Mouse (Mus musculus) layer of hippocampus, postnatal 10 days (tissue): Measurements from ENCODE around the gene Foxf1. TPM values are rescaled to one million over a fixed set of nuclear protein-coding genes. Genes with fewer than 3 reads are reported as not detected.

Experiments used
- DNase-seq, 2 experiments: peaks; one replicate each; pipeline ENCODE4 v3.0.0; 2021; ENCODE audit warnings: low spot score in 2 of 2
- long read RNA-seq: library from polyadenylated mRNA; stranded (forward); transcript quantifications from one replicate; pipeline ENCODE4 v2.0.0, GENCODE M21; 2023
- total RNA-seq, 2 experiments: library from RNA; stranded (reverse); gene quantifications; 2 replicates each; pipeline ENCODE4 v1.2.3; 2021

Gene Foxf1
- 1 to 10 TPM; 1.3 to 1.4 TPM for total RNA-seq
- long read RNA-seq, partial matches to known transcripts = 0 of 2 reads
- long read RNA-seq, other reads (novel, unspliced or antisense) = 0 of 2 reads

DNA sequence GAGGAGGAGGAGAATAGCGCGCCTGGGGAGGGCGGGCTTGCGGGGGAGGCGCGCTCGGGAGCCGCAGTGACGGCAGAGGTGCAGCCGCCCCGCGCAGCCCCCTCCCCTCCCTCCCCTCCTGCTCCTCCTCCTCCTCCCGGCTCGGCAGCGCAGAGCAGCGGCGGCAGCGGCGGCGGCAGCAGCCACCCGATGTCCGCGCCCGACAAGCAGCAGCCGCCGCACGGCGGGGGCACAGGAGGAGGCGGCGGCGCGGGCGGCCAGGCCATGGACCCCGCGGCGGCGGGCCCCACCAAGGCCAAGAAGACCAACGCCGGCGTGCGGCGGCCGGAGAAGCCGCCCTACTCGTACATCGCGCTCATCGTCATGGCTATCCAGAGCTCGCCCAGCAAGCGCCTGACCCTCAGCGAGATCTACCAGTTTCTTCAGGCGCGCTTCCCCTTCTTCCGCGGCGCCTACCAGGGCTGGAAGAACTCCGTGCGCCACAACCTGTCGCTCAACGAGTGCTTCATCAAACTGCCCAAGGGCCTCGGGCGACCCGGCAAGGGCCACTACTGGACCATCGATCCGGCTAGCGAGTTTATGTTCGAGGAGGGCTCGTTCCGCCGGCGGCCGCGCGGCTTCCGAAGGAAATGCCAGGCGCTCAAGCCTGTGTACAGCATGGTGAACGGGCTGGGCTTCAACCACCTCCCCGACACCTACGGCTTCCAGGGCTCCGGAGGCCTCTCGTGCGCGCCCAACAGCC lies at the start of gene Foxf1:
Gene Foxf1 (plus strand): TSS at position 177 of the 742 bp plus-strand sequence.
- no peak for DNase-seq

DNA sequence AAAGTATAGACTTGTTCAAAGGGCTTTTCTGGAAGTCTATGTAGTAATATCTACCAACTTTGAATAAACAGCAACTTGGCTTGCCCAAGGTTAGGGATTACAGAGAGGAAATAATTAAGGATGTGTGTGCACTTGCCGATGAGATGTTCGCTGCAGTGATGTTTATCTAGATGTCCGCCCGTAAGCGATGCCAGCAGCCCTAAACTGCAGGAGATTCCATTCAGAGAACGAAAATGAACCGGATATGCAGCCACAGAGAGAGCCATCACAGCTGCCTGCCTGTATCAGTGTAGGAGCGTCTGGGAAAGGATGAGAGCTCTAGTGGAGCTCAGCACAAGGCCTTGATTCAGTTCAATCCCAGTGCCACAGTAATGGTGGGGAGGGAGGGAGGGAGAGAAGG lies 48.6 kb upstream of the Foxf1 start:
- DNase-seq = no peak

DNA sequence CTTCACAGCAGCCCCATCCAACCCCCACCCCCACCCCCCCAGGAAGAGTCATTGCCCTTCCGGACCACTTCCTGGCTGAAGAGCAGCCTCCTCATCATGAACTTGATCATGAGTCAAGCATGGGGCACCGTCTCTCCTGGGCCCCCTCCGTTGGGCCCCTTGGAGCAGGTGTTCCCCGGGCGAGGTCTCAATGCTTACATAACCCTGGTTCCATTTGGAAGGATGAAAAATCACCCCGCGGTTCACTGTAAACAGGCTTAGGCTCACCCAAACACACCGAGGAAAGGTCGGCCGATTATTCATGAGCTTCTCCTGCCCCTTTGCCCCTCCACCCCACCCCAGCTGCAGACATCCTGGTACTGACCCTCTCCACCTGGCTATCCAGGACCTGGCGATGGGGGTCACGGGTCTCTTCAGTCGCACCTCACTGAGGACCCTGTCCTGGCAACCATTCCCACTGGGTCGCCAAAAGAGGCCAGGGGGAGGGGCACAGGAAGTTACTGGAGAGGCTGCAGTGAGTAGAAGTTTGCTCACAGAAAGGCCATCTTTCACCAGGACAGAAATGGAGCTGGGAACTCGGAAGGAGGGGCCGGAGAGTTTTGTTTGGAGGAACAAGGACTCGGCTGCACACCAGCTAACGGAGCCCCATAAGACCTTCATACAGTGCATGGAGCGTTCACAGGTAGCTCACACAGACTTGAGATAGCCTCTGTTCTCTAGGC lies 40.3 kb upstream of the Foxf1 start:
- DNase-seq = no peak

DNA sequence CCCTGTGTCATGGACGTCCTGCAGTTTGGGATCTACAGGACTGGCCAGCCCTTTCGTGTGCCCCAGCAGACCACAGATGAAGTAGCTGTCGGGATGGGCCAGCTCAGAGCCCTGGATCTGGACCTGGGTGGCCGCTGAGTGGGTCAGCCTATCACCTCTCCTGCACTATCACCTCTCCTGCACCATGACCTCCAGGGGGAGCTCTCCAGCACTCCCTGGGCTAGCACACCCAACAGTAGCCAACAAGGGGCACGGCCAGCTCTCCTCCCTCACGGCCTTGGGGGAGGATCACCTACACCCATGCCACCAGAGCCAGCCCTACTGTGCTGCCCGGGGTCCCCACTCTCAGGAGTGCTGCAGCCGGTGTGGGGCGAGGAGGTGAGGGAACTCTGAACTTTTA lies 36.7 kb upstream of the Foxf1 start:
- no peak for DNase-seq

DNA sequence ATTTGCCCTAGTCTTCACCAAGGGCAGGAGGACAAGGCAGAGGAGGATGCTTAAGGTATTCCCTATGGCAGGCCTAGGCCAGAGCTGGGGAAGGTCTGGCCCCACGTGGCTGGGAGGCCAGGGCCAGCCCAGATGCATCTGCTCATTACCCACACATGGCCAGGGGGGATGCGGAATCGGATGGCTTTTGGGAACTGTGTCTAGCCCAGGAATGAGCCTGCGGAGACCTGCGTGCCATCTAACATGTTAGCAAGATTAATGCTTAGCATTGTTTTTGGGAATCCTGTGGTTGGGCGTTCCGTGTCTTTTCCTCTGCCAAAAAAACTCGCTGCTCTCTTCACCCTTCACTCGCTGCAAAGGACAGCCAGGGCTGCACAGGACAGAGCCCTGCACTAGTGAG lies 26.1 kb upstream of the Foxf1 start:
- DNase-seq = no peak

DNA sequence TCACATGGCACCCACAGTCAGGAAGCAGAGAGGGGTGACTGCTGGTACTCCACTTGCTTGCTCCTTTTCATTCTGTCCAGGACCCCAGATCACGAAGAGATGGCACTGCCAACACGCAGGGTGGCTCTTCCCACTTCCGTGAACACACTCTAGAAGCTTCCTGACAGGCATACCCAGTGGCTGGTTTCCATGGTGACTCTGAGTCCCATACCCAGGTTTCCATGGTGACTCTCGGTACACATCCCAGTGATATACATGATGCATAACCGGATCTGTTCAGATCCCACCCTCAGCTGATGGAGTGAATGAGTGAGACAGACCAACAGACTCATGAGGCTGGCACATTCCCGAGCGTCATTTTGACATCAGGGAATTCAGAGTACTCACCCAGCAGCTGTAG lies 25.1 kb upstream of the Foxf1 start:
- no peak for DNase-seq

DNA sequence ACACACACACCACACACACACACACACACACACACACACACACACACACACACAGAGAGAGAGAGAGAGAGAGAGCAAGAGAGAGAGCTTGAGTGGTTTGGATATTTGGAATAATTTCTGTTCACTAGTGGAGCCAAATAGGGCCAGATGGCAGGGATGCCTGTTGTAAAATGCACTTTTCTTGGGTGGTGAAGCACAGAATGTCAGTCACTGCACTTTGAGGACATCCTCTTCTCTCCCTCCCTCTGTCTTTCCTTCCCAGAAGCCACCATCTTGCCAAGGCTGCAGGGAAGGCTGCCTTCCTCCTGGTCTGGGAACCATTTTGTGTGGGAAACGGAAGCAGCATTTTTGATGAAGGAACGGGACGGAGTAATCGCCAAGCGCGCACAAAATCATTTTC lies 21.7 kb upstream of the Foxf1 start:
- DNase-seq = no peak

DNA sequence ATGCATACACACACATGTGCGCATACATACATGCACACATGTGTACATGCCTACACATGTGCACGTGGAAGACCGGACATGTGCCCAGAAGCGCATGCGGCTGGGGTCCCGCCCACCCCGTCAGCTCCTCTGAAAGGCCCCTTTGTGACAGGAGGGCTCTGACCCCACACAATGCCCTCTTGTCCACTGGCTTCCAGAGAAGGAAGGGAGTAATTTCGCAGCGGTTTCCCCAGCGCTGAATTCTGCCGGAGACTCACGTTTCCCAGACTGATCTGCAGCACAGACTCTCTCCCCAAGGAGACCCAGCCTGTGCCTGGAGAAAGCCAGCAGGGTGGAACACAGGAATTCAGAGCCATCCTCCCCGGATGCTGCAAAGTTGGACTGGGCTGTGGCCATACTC lies 20.5 kb upstream of the Foxf1 start:
- no peak for DNase-seq

DNA sequence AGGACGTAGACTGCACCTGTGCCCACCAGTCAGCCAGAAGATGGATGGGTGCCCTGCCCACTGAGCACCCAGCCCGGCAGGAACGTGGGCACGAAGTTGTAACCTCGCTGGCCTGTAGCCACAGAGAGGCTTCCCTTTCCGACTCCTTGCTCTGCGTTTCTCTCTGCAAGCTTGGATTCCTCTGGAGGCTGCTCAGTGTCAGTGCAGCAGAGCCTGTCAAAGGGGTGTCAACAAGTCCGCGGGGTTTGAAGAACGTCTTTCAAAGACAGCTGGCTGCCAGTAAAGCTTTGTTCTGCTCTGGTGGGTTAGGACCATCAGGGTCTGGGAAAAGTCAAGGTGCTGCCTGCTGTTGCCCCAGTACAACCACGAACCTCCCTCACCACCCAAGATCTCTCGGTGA lies 12.7 kb upstream of the Foxf1 start:
- no peak for DNase-seq

DNA sequence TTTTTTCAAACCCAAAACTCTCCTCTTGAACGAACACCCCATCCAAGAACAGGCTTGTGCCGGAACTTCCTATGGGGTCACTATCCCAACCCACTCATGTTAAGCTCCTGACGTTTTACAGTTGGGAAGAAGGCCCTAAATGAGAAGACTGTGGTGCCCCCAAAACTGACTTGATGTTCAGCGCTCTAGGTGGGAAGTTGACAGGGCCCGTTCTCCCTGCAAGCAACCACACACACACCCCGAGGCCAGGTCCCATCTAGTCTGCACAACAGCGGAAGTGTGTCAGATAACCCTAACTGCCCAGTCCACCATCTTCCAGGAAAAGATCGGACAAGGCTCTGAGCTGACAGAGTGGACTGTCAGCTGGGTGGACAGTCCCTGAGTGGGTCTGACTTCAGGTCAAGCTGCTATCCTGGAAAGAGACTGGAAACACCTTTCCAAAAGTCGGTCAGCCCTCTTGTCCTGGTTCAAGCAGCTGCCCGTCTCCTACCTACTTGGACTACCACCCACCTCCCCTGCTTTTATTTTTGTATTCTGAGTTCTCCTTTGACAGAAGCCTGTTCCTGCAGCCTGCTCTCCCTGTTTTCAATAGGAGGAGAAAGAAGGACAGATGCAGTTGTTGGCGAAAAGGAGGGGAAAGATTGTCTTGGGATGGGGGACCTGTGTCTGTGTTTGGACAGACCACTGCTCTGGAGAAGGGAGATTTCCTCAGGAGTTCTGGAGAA lies 11.6 kb upstream of the Foxf1 start:
- no peak for DNase-seq

DNA sequence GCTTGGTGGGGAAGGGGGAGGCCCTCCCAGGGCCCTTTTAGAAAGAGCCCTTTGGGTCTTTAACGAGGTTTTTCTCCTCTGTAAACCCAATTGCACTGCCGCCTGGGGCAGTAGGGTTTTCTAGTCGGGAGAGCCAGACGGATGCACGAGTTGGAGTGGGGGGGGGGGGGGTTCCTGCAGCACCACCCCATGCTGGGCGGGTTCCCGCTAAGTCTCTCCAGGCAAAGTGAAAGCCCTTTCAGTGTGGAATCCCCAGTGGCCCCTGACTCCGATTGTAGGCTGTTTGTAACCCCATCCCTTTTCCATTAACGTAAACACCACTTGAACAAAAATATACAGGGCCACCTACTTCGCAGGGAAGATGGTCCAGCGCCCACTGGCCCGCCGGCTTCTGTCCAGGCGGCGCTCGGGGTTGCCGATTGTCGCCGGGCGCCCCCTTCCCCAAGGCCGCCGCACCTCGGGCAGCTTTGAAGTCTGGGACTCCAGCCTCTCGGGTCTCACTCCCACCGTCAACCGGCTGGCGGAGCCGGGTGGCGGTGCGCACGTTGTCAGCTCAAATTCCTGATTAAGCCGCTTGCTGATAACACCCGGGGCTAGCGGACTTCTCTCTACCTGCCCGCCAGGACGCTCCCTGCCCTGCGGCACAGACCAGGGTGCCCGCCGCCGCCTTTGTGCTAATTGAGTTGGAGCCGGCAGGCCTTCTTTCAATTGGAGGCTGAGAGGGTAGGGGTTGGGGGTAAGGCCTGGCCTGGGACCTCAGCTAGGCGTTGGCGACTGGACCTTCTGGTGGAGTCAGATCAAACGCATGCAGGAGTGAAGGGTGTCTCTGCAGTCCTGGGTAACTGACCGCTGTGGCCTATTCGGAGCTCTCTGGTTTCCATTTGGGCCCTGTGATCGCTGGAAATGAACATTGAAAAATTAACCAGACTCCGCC lies 10.7 kb upstream of the Foxf1 start:
- DNase-seq = no peak

DNA sequence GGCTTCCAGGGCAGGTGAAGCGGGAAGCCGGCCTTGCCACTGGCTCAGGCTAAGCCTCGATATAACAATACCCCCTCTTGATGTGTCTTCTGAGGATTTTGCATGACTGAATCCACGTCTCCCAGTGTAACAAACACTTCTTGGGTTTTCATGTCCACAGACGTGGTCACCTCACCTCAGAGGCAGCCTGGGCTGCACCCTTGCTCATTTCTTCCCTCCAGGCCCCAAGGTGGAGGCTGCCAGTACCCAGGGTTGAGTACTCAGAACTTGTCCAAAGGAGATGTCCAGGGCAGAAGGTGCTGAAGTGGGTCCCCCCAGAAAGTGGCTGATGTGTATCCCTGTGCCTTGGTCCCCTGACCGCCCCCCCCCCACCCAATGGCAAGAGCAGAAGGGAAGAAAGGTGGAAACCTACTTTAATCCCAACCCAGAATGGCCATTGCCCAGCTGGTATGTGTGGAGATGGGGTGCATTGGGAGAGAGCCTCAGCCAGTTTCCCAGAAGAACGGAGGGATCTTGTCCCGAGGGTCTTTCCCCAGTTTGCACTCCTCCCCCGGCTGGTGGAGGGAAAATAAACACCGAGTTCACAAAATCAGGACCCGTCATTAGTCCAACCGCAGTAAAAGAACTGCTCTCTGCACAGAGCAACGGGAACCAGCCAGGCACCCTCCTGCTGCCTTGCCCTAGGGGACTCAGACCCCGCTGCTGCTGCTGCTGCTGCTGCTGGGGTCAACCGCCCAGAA lies 9.9 kb upstream of the Foxf1 start:
- no peak for DNase-seq

DNA sequence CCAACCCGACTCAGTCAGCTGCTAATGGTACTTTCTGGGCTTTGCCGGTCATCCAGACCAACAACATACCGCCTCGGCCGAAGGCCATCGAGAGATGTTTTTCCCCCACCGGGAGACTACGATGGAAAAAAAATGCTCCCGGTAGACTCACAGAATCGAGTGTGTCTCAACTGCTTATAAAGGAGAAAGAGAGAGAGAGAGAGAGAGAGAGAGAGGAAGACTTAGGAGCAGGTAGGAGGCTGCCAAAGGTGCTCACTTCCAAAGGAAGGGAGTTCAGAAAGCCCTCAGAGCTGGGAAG lies 9.4 kb upstream of the Foxf1 start:
- no peak for DNase-seq

DNA sequence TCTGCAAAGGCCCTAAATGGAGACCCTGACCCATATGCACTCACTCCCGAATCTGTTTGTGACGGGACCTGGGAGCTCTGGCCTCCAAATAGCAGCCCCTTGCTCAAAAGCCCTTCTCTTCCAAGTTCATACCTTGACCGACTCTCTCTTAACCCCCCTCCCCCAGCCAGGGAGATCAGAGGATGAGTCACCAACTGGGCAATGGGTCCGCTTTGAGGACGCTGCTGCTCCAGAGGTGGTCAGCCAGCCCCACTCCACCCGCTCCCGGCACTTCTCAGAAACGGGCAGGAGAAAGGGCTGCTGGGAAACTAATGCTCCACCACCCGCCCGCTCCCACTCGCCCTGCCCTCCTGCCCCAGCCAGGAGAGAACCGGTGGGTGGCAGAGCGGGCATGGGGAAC lies 8.2 kb upstream of the Foxf1 start:
- no peak for DNase-seq

DNA sequence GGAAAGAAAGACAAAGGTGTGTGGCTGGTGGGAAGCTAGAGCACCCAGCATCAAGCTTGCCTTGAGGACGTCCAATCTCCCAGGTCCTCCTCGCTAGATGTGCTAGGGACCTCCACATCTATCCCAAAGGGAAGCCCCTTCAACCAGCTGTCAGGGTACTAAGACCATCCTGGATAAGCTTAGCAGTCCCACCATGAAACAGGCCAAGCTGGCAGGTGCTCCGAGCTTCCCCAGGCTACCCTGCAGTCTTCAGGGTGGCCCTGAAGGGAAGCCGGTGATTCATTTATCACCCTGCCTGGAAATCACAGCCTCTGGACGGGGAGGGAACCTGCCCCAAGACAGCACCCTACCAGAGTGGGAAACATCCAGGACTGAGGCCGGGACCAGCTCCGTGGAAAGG lies 7.6 kb upstream of the Foxf1 start:
- no peak for DNase-seq

DNA sequence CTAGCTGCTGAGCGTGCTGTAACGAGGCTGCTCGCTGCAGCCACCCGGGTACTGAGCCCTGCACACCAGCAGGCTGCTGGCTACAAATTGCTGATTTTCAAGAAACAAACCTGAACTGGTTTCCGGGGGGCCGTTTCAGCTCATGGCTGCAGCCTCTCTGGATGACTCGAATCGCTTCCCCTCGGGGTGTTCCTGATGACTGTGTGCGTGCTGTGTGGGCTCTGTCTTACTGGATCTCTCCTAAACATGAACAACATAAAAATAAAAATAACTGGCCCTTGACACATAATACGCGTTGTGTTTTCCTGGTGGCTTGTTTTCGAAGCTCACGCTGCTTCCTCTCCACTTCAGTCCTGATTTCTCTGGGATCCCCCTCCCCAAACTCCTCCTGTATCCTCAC lies 5.5 kb upstream of the Foxf1 start:
- no peak for DNase-seq

DNA sequence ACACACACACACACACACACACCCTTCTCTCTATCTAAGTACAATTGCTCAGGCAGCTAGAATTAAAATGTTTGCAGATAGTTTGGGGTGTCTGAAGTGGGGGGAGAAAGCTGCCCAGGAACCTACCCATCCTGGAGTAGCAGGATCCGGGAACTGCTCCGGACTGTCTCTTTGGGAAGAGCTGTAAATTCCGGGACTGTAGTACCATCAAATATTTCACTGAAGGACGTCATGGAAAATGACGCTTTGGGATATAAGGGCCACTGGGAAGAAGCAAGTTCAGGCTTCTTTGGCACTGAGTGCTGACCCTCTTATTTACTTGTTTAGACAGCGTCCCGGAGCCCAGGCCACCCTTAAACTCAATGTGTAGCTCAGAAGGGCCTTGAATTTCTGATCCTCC lies 5.0 kb upstream of the Foxf1 start:
- no peak for DNase-seq

DNA sequence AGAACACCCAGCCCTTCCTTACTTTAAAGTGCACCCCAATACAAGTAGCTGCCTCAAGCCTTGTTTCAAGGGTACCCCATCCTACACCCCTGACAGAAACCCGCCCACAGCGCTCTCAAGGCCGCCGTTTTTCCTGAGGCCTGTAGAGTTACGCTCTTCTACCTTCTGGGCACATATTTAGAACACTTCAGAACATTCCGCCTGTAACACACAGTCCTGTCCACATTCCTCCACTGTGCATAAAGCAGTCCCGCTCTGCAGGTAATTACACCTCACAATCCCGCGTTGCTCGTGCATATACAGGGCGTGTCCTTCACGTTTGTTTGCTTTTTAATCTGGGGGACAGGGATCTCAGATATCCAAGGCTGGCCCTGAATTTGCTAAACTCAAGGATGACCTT lies 4.2 kb upstream of the Foxf1 start:
- DNase-seq = no peak

DNA sequence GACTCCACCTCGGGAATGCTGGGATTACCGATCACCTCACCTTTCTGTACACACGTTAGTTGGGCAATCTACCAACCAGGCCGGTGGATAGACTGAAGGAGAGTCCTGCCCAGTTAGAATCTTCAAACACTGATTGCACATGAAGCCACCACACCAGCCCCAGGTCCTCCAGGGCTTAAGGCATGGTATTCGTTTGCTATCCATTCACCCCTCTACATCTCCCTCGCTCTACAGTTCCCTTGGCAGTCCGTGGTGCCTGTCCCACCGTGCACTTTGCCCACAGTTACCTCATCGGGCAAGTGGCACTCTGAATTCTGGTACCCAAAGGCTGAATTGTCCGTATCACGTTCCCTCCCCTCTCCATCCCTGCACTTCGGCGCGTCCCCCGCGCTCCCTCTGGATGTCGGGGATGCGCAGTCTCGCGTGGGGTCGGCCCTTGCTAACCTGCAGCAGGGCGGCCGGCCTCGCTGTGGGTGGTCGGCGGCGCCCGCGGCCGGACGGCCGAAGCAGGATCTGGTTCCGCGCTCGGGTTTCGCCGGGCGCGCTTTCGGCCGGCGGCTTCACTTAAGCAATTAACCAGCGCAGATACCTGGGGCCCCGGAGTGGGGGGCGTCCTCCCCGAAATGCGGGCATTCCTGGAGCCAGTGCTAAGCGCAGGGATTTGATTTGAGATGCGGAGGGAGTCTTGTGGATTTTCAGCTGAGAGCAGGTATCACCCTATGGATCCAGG lies 3.7 kb upstream of the Foxf1 start:
- no peak for DNase-seq

DNA sequence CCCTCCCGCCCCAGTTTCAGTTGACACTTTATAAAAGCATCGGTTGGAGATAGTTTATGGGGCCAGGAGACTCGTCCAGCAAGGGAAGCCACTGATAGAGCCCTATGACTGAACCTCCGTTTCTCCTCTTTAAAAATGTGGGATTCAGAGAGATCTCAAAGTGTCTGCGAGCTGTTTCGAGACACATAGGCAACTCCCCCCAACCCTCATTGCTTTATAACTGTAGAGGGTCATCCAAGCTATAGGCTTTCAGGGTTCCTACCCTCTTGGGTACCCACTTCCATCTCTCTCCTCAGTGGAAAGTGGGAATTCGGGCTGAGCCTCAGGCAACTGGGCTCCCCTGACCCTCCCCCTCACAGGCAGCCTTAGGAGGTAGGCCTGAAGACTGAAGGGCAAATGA lies 2.8 kb upstream of the Foxf1 start:
- no peak for DNase-seq
